Mouse (Mus musculus) heart, adult 2 months (tissue): Measurements from ENCODE around the gene Gsg1l. TPM values are rescaled to one million over a fixed set of nuclear protein-coding genes. Genes with fewer than 3 reads are reported as not detected.

Experiments
- DNase-seq, 2 experiments: peaks; one replicate each; pipeline ENCODE4 v3.0.0; 2021
- H3K27ac ChIP-seq: fragments of 200-600 bp; 2 replicates; pipeline ENCODE4 v1.8.1; 2022
- H3K27me3 ChIP-seq: fragments of 200-500 bp; 2 replicates; pipeline ENCODE4 v1.6.1; 2012; ENCODE audit warnings: mild to moderate bottlenecking, low read length, inconsistent platforms, mixed read lengths; ENCODE audit not compliant: control insufficient read depth, insufficient read depth
- H3K36me3 ChIP-seq: fragments of 200-500 bp; 2 replicates; pipeline ENCODE4 v1.6.1; 2012; ENCODE audit warnings: low read length, inconsistent platforms; ENCODE audit not compliant: control insufficient read depth, insufficient read depth
- H3K4me1 ChIP-seq: fragments of 200-500 bp; 2 replicates; pipeline ENCODE4 v1.6.1; 2011; ENCODE audit warnings: low read length; ENCODE audit not compliant: control insufficient read depth, insufficient read depth
- H3K4me3 ChIP-seq: fragments of 200-600 bp; 2 replicates; pipeline ENCODE4 v1.8.1; 2022
- H3K79me2 ChIP-seq: fragments of 200-500 bp; replicated peaks from 2 replicates; pipeline ENCODE4 v1.6.1; 2012; ENCODE audit warnings: mild to moderate bottlenecking, inconsistent platforms, low read length, moderate library complexity, mixed read lengths; ENCODE audit not compliant: control insufficient read depth, insufficient read depth
- H3K9ac ChIP-seq: fragments of 200-500 bp; 2 replicates; pipeline ENCODE4 v1.6.1; 2012; ENCODE audit warnings: low read depth, mild to moderate bottlenecking, control low read depth, inconsistent platforms, low read length, mixed read lengths
- CTCF ChIP-seq: fragments of 200-600 bp; IDR thresholded peaks from 2 replicates; pipeline ENCODE4 v1.8.1; 2022; ENCODE audit warnings: antibody characterized with exemption, mild to moderate bottlenecking, moderate library complexity
- EP300 ChIP-seq: fragments of 200-500 bp; IDR thresholded peaks from 2 replicates; pipeline ENCODE4 v1.6.1; 2011; ENCODE audit warnings: low read depth, low read length, control low read depth; ENCODE audit not compliant: insufficient read depth
- POLR2A ChIP-seq: fragments of 200-500 bp; IDR thresholded peaks from 2 replicates; pipeline ENCODE4 v1.6.1; 2011; ENCODE audit warnings: mild to moderate bottlenecking, low read depth, low read length, control low read depth; ENCODE audit not compliant: insufficient read depth
- WGBS: fragments of 180-500 bp; shearing (Covaris S2); methylation state at CpG from one replicate; pipeline ENCODE4 v1.1.7; 2018; 5-methylcytosine and 5-hydroxymethylcytosine counted together
- intact Hi-C: fragments of 180-260 bp; cut with DNase I; formaldehyde crosslinking; loops from one replicate; pipeline ENCODE4 v1.15.1; 2025
- polyA plus RNA-seq: library from polyadenylated mRNA; depleted of rRNA; stranded (reverse); fragments of >200 nt; gene quantifications from 2 replicates; pipeline ENCODE4 v1.2.3, GENCODE M21; 2012
- total RNA-seq, 2 experiments: library from RNA; stranded (reverse); gene quantifications; 2 replicates each; pipeline ENCODE4 v1.2.3; 2021

Gsg1l gene
- total and polyA plus RNA-seq, 3 experiments, result 10.5 to 12.6 (median 11.3) TPM

GRCm38 (mm10) chr7:126019966-126020365 lies 62.2 kb downstream of the Gsg1l start:
- Histone ChIP-seq H3K4me1 (0 out of 2 replicates have a peak, but pooled peaks cover 2% of the 10 kb centered on the region), H3K27ac (no peak overlapping the region), H3K9ac (no peak overlapping the region), H3K36me3 (no peaks in the 10 kb centered on the region), H3K79me2 (no peaks in the 10 kb centered on the region), H3K4me3 (no peak overlapping the region), H3K27me3 (no peaks in the 10 kb centered on the region)
- intact Hi-C loops, result no loop called here
- TF ChIP-seq POLR2A (no peak), EP300 (no peak)
- 34% methylated on average over 6 of the region's 6 CpGs for WGBS
- DNase-seq, result no peak

DNA sequence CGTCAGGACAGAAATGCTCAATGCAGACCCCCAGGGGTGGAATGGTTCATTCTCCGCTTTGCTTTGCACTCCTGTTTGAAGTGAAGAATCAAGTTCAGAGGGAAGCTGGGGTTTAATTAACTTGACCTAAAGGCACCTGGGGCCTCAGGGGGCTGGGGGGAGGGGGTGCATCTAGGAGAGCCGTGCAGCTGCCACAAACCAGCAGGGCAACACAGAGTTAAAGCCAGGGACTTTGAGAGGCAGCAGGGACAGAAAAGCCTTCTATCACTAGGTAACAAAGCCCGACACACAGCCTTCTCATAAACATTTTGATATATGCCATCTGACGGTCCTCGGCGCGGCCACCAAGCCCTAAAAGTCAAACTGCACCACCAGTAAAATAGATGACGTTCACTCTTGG lies 62.9 kb downstream of the Gsg1l start:
- 93% methylated on average over 9 of the region's 9 CpGs for WGBS

DNA sequence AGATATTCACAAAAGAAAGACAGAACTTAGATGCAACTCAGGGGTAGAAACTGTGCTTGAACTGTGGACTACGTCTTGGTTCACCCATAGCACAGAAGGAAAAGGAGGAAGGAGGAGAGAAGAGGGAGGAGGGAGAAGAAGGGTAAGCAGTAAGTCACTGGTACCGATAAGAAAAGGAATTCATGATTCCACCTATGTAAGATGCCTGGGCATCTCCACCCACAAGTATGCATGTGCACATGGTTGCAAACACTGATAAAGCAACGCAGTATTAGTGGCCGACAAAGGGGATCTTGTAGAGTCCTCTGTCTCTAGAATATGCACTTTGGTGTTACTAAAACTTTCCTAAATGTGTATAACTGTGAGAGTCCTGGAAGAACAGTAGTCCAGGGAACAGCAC lies 64.8 kb downstream of the Gsg1l start:
- H3K36me3 ChIP-seq, result no peaks in the 10 kb centered on the region
- TF ChIP-seq POLR2A, result no peak
- no peak for TF ChIP-seq EP300
- no peak for TF ChIP-seq CTCF
- no peak for DNase-seq
- no peaks in the 10 kb centered on the region for H3K79me2 ChIP-seq
- no peaks in the 10 kb centered on the region for H3K27me3 ChIP-seq
- H3K9ac ChIP-seq, result no peak overlapping the region
- intact Hi-C loops, result no loop called here
- 89% methylated on average over 4 of the region's 4 CpGs for WGBS
- H3K4me3 ChIP-seq, result no peak overlapping the region
- H3K27ac ChIP-seq, result no peak overlapping the region
- H3K4me1 ChIP-seq, result 0 out of 2 replicates have a peak, but pooled peaks cover 2% of the 10 kb centered on the region

More for the DNA sequence above, 62.9 kb downstream of the Gsg1l start:
- Histone ChIP-seq H3K27me3 (no peaks in the 10 kb centered on the region), H3K79me2 (no peaks in the 10 kb centered on the region), H3K9ac (no peak overlapping the region), H3K36me3 (no peaks in the 10 kb centered on the region), H3K4me1 (0 out of 2 replicates have a peak, but pooled peaks cover 2% of the 10 kb centered on the region), H3K27ac (no peak overlapping the region), H3K4me3 (no peak overlapping the region)
- intact Hi-C loops, result no loop called here
- no peak for DNase-seq
- no peak for TF ChIP-seq POLR2A
- no peak for TF ChIP-seq CTCF
- TF ChIP-seq EP300, result no peak

DNA sequence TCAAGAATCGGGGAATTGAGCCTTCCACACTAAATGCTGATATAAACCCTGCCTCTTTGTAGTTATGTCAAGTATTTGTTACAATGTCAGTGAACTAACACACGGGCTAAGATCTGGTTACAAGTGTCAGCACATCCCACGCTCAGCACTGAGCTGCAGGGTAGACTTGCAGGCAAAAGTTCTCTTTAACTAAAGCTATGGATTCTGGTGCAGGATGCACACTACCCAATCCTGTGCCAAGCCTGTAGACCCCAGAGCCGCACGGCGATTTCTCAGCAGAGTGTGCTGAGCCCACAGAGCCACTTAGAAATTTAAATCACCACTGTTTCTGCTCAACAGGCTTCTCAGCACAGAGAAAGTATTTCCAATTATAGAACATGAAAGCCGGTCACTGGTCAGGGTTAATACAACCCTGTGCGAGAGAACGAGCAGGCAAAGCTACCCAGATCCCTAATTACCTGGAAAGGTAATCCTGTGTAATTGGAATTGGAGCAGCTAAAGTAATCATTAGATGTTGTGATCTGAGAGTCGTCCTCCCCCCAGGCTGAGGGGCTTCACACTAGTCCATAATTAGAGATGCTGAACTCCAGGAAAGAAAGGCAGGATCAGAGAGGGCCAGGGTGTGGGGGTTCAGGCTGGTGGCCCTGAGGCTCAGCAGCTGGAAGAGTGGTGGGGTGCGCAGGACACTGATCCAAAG lies 69.7 kb downstream of the Gsg1l start:
- TF ChIP-seq EP300, result no peak
- TF ChIP-seq CTCF, result no peak
- no peak for TF ChIP-seq POLR2A
- H3K27ac ChIP-seq, result no peak overlapping the region
- no peaks in the 10 kb centered on the region for H3K36me3 ChIP-seq
- H3K4me1 ChIP-seq, result no peaks in the 10 kb centered on the region
- no peaks in the 10 kb centered on the region for H3K79me2 ChIP-seq
- no peak for DNase-seq
- intact Hi-C loops, result no loop called here
- no peaks in the 10 kb centered on the region for H3K27me3 ChIP-seq
- no peak overlapping the region for H3K9ac ChIP-seq
- 65% methylated on average over 11 of the region's 11 CpGs for WGBS
- H3K4me3 ChIP-seq, result no peak overlapping the region

GRCm38 (mm10) chr7:126008789-126009148 lies 73.4 kb downstream of the Gsg1l start:
- intact Hi-C loops, result no loop called here

GRCm38 (mm10) chr7:126008139-126008788 lies 73.9 kb downstream of the Gsg1l start:
- Histone ChIP-seq H3K4me3 (no peak overlapping the region), H3K9ac (no peak overlapping the region), H3K79me2 (no peaks in the 10 kb centered on the region), H3K4me1 (no peaks in the 10 kb centered on the region), H3K27me3 (no peaks in the 10 kb centered on the region), H3K36me3 (no peaks in the 10 kb centered on the region), H3K27ac (no peak overlapping the region)
- no peak for TF ChIP-seq CTCF
- TF ChIP-seq EP300, result no peak
- no peak for TF ChIP-seq POLR2A
- 63% methylated on average over 4 of the region's 4 CpGs for WGBS
- intact Hi-C loops, result no loop called here
- no peak for DNase-seq

More at GRCm38 (mm10) chr7:126008789-126009148, 73.4 kb downstream of the Gsg1l start:
- no peaks in the 10 kb centered on the region for H3K27me3 ChIP-seq
- no peaks in the 10 kb centered on the region for H3K4me1 ChIP-seq
- no peaks in the 10 kb centered on the region for H3K79me2 ChIP-seq
- H3K36me3 ChIP-seq, result no peaks in the 10 kb centered on the region
- TF ChIP-seq CTCF, result no peak
- no peak for TF ChIP-seq EP300
- TF ChIP-seq POLR2A, result no peak
- H3K27ac ChIP-seq, result no peak overlapping the region
- 78% methylated on average over 7 of the region's 7 CpGs for WGBS
- H3K4me3 ChIP-seq, result no peak overlapping the region
- no peak for DNase-seq
- H3K9ac ChIP-seq, result no peak overlapping the region
